Mouse (Mus musculus): ENCODE results near the gene Sap30bp.

Gene Sap30bp

GRCm38 (mm10) chr11:116000607-116001006 lies 67.5 kb downstream of the Sap30bp start:
- no peak for DNase-seq (ENCODE audit: low spot score)

GRCm38 (mm10) chr11:116001725-116002124 lies 68.6 kb downstream of the Sap30bp start:
- DNase-seq (ENCODE audit: low spot score): no peak

- DNase-seq (ENCODE audit: low spot score): no peak
Measured at GRCm38 (mm10) chr11:116002894-116003293, 69.8 kb downstream of the Sap30bp start.

GRCm38 (mm10) chr11:116004186-116004823 lies 71.2 kb downstream of the Sap30bp start:
- DNase-seq (ENCODE audit: low spot score): no peak

GRCm38 (mm10) chr11:116004840-116005700 lies 72.0 kb downstream of the Sap30bp start:
- DNase-seq (ENCODE audit: low spot score): peak; percentile 64

GRCm38 (mm10) chr11:116005701-116006419 lies 72.8 kb downstream of the Sap30bp start:
- DNase-seq (ENCODE audit: low spot score): no peak

GRCm38 (mm10) chr11:116007095-116007850 lies 74.2 kb downstream of the Sap30bp start:
- no peak for DNase-seq (ENCODE audit: low spot score)

- DNase-seq (ENCODE audit: low spot score): no peak
Measured at GRCm38 (mm10) chr11:116008411-116008810, 75.3 kb downstream of the Sap30bp start.

- no peak for DNase-seq (ENCODE audit: low spot score)
Measured at GRCm38 (mm10) chr11:116008832-116009375, 75.8 kb downstream of the Sap30bp start.

- no peak for DNase-seq (ENCODE audit: low spot score)
Measured at GRCm38 (mm10) chr11:116009661-116010060, 76.6 kb downstream of the Sap30bp start.

- DNase-seq (ENCODE audit: low spot score): no peak
Measured at GRCm38 (mm10) chr11:116010146-116010545, 77.1 kb downstream of the Sap30bp start.

- DNase-seq (ENCODE audit: low spot score): no peak
Measured at GRCm38 (mm10) chr11:116010948-116011347, 77.9 kb downstream of the Sap30bp start.

GRCm38 (mm10) chr11:116011529-116012261 lies 78.6 kb downstream of the Sap30bp start:
- DNase-seq (ENCODE audit: low spot score): no peak

- DNase-seq (ENCODE audit: low spot score): peak; percentile 63
Measured at GRCm38 (mm10) chr11:116012262-116012947, 79.3 kb downstream of the Sap30bp start, which contains the start of gene Galk1. Gene Galk1 (minus strand): TSS chr11:116012719.

- DNase-seq (ENCODE audit: low spot score): no peak
Measured at GRCm38 (mm10) chr11:116014821-116015220, 81.7 kb downstream of the Sap30bp start.
